Mouse (Mus musculus) forebrain, embryonic 13.5 days (tissue): Measurements from ENCODE around the gene Rspry1. TPM values are rescaled to one million over a fixed set of nuclear protein-coding genes. Genes with fewer than 3 reads are reported as not detected.

ENCODE experiments used
- polyA plus RNA-seq: library from polyadenylated mRNA; unstranded; fragments of >200 nt; fragmentation: Nextera tagmentation; extraction: Ambion mirVana; gene quantifications from 2 replicates; pipeline ENCODE4 v1.2.1, GENCODE M21; 2015

Rspry1 gene
- polyA plus RNA-seq, 1 experiment from 2014 or later, result 48.1 TPM

Other genes starting within 250 kb of the Rspry1 start
- 50.9 and 53.9 TPM in 2 replicates for gene Herpud1, start 215.5 kb upstream of the Rspry1 start, polyA plus RNA-seq
- 0.12 and 0.26 TPM in 2 replicates for gene Nlrc5, start 167.6 kb upstream of the Rspry1 start, polyA plus RNA-seq
- 14.3 and 18.6 TPM in 2 replicates for gene Cpne2, start 68.9 kb upstream of the Rspry1 start, polyA plus RNA-seq
- 108 TPM in 2 replicates for gene Fam192a, start 60 bp downstream of the Rspry1 start, polyA plus RNA-seq
- gene Arl2bp, start 64.7 kb downstream of the Rspry1 start, polyA plus RNA-seq, result 254 and 265 TPM in 2 replicates
- gene Pllp, start 94.3 kb downstream of the Rspry1 start, polyA plus RNA-seq, result 0.55 and 0.63 TPM in 2 replicates
- gene Ccl22, start 143.7 kb downstream of the Rspry1 start, polyA plus RNA-seq, result not detected in 2 replicates
- gene Cx3cl1, start 170.1 kb downstream of the Rspry1 start, polyA plus RNA-seq, result 6.9 and 8.6 TPM in 2 replicates
- not detected in 2 replicates for gene Ccl17, start 208.5 kb downstream of the Rspry1 start, polyA plus RNA-seq
- gene Coq9, start 236.4 kb downstream of the Rspry1 start, polyA plus RNA-seq, result 55.0 and 60.8 TPM in 2 replicates
- gene Ciapin1, start 236.4 kb downstream of the Rspry1 start, polyA plus RNA-seq, result 162 and 176 TPM in 2 replicates